Mouse (Mus musculus) lung, postnatal 0 days (tissue): ENCODE results near the gene Ankrd6. TPM values are rescaled to one million over a fixed set of nuclear protein-coding genes. Genes with fewer than 3 reads are reported as not detected.

ENCODE experiments used
- ATAC-seq: fragments of 200-750 bp; cut with Nextera tagmentation; 2 replicates; pipeline ENCODE4 v1.8.0; 2017; ENCODE audit warnings: moderate library complexity
- DNase-seq: peaks from one replicate; pipeline ENCODE4 v3.0.0-alpha.2; 2016; ENCODE audit warnings: low spot score
- H3K27ac ChIP-seq: fragments of 300-500 bp; sonication (generic); 2 replicates; pipeline ENCODE4 v1.5.1; 2014; ENCODE audit warnings: antibody characterized with exemption, mild to moderate bottlenecking, low read length, mixed read lengths
- H3K27me3 ChIP-seq: fragments of 300-500 bp; sonication (generic); replicated peaks from 2 replicates; pipeline ENCODE4 v1.6.1; 2014; ENCODE audit warnings: low read length, mixed read lengths; ENCODE audit not compliant: insufficient read depth
- H3K36me3 ChIP-seq: fragments of 300-500 bp; sonication (generic); 2 replicates; pipeline ENCODE4 v1.6.1; 2014; ENCODE audit warnings: low read length, mixed read lengths; ENCODE audit not compliant: insufficient read depth
- H3K4me1 ChIP-seq: fragments of 300-500 bp; sonication (generic); 2 replicates; pipeline ENCODE4 v1.6.1; 2014; ENCODE audit warnings: antibody characterized with exemption, low read depth, low read length, mixed read lengths; ENCODE audit not compliant: insufficient read depth
- H3K4me2 ChIP-seq: fragments of 300-500 bp; sonication (generic); replicated peaks from 2 replicates; pipeline ENCODE4 v1.6.1; 2014; ENCODE audit warnings: low read depth, mild to moderate bottlenecking, low read length, moderate library complexity, mixed read lengths
- H3K4me3 ChIP-seq: fragments of 300-500 bp; sonication (generic); 2 replicates; pipeline ENCODE4 v1.5.1; 2014; ENCODE audit warnings: low read depth, low read length
- H3K9ac ChIP-seq: fragments of 300-500 bp; sonication (generic); replicated peaks from 2 replicates; pipeline ENCODE4 v1.6.1; 2014; ENCODE audit warnings: low read depth, mild to moderate bottlenecking
- H3K9me3 ChIP-seq: fragments of 300-500 bp; sonication (generic); 2 replicates; pipeline ENCODE4 v1.6.1; 2016; ENCODE audit warnings: low read length, mixed read lengths
- CTCF ChIP-seq: IDR thresholded peaks from 2 replicates; pipeline ENCODE4 v1.5.1; 2016; ENCODE audit warnings: antibody characterized with exemption, mild to moderate bottlenecking
- EP300 ChIP-seq: IDR thresholded peaks from 2 replicates; pipeline ENCODE4 v1.6.1; 2016; ENCODE audit warnings: antibody characterized with exemption, mild to moderate bottlenecking, control low read depth
- WGBS: fragments of 180-500 bp; shearing (Covaris S2); extraction: QIAGEN DNeasy Blood & Tissue Kit; methylation state at CpG from one replicate; pipeline ENCODE4 v1.1.7; 2014; 5-methylcytosine and 5-hydroxymethylcytosine counted together
- polyA plus RNA-seq: library from polyadenylated mRNA; unstranded; fragments of >200 nt; fragmentation: Nextera tagmentation; extraction: Ambion mirVana; gene quantifications from 2 replicates; pipeline ENCODE4 v1.2.1, GENCODE M21; 2015

The Ankrd6 gene
- polyA plus RNA-seq, 1 experiment from 2014 or later, result 1.2 TPM

DNA sequence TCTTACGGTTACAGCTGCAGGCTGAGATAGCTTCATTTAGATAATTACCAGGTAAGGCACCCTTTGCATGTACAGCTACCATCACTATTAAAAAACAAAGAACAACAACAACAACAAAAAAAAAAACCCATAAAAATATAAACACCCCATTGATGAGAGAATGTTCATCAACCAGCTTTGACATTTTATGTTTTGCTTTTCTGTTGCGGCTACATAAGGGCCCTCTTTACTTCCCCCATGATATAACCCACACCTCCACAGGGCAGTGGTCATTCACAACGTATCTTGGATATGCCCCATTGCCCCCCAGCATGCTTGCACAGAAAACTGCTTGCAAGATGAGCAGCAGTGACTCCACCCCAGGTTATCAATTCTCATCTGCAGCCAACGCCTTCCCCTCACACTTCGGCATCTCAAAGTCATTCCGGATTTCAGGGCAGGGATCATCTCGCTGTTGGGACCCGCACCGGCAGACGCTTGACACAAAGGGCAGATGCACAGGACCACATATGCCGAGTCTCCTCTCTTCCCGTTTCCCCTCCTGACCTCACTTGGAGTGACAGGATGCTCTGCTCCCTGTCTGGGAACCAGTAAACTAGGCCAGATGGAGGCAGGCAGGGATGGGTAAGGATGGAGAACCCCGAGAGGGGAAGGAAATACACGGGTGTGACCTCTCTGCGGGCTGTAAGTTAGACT, 87.7 kb downstream of the Ankrd6 start:
- no peaks in the 10 kb centered on the region for H3K9me3 ChIP-seq
- H3K36me3 ChIP-seq, result no peaks in the 10 kb centered on the region
- WGBS, result 40% methylated on average over 15 of the region's 15 CpGs
- no peak overlapping the region for H3K4me2 ChIP-seq
- H3K4me1 ChIP-seq, result no peaks in the 10 kb centered on the region
- no peak overlapping the region for H3K4me3 ChIP-seq
- ATAC-seq (no peak), DNase-seq (no peak)
- H3K27me3 ChIP-seq, result no peaks in the 10 kb centered on the region
- H3K27ac ChIP-seq, result no peak overlapping the region
- TF ChIP-seq EP300 (no peak), CTCF (no peak)
- H3K9ac ChIP-seq, result no peak overlapping the region

DNA sequence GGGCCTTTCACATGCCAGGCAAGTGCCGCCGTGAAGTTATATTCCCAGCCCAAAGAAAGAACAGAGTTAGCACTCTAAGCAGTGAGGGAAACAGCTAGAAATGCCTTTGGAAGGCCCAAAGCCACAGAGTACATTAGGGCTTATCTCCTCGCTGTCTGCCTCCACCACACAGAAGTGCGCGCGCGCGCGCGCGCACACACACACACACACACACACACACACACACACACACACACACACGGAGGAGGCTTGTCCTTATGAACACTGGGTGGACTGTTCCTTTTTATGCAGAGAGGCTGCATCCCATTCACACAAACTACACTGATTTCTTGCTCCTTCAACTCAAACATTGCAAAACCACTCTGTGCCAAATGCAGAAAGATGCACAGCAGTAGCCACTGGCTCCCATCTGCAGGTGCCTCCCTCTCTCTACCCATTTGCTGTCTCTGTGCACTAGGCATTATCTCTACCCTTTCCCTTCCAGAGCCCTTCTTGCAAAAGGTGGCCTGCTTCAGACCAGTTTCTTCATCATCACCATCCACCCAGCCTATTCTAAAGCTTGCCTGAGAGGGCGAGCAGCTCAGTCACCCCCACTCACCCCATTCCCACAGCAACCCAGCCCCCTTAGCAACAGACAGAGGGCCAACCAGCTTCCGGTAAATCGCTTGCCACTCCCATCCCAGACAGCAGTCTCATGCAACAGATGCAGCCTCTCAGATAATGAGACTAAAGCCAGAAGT, 88.5 kb downstream of the Ankrd6 start:
- Histone ChIP-seq H3K4me3 (no peak overlapping the region), H3K9me3 (no peaks in the 10 kb centered on the region), H3K4me1 (no peaks in the 10 kb centered on the region), H3K9ac (no peak overlapping the region), H3K4me2 (no peak overlapping the region), H3K36me3 (no peaks in the 10 kb centered on the region), H3K27me3 (no peaks in the 10 kb centered on the region), H3K27ac (no peak overlapping the region)
- no peak for ATAC-seq
- DNase-seq, result no peak
- no peak for TF ChIP-seq EP300
- no peak for TF ChIP-seq CTCF
- WGBS, result 65% methylated on average over 15 of the region's 15 CpGs

DNA sequence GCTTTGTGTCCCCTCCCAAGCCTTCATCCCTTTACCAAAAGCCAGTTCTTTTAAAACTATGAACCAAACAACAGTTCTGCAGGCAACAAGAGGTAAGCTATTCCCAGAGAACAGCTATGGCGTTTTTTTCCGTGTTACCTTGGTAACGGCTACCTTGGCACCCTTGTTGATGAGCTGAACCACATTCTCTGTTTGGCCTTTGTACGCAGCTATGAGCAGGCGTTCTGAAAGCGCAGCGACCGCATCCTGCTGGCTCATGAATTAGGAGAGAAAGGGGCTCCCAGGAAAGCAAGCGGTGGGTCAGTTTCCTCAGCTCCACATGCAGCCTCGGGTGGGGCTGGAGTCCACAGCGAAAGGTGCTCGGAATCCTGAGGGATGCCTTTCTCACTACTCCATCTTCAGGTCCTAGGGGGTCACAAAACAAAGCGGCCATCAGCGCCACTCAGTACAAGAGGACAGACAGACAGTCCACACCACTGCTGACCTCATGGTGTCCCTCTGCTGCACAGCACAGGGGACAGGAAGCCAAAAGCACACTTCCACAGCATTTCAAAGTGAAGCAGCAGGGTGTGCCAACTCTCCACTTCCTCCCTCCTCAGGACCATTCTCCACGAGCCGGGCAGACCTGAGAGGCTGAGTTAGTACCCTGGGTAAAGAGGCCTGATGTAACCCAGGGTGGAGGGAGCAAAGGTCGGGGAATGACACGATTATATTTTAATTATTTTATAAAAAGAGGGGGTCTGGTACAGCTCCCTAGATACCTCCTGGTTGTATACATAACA, 90.3 kb downstream of the Ankrd6 start:
- no peak for ATAC-seq
- Histone ChIP-seq H3K27ac (no peak overlapping the region), H3K4me1 (no peaks in the 10 kb centered on the region), H3K4me2 (no peak overlapping the region), H3K9ac (no peak overlapping the region), H3K9me3 (no peaks in the 10 kb centered on the region), H3K4me3 (no peak overlapping the region), H3K36me3 (no peaks in the 10 kb centered on the region), H3K27me3 (no peaks in the 10 kb centered on the region)
- WGBS, result 69% methylated on average over 18 of the region's 18 CpGs
- no peak for DNase-seq
- TF ChIP-seq EP300, result no peak
- no peak for TF ChIP-seq CTCF

DNA sequence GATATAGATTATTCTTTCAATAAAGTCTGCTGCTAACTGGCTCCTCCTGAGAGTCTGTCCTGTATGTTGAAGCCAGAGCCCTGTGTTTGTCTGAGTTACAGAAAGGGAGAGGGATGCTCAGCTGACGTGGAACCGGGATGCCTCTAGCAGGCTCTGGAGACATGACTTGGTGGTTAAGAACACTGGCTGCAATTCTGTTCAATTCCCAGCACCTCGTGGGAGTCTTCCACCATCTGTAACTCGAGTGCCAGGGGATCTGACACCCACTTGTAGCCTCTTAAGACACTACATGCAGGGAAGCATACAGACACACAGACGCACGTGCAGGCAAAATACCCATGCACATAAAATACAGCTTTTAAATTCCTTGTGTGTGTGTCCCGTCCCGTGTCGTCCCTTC, 95.1 kb downstream of the Ankrd6 start:
- TF ChIP-seq EP300 (no peak), CTCF (no peak)
- Histone ChIP-seq H3K4me1 (no peaks in the 10 kb centered on the region), H3K4me2 (no peak overlapping the region), H3K4me3 (no peak overlapping the region), H3K36me3 (no peaks in the 10 kb centered on the region), H3K27me3 (no peaks in the 10 kb centered on the region), H3K9me3 (no peaks in the 10 kb centered on the region), H3K9ac (no peak overlapping the region), H3K27ac (no peak overlapping the region)
- WGBS, result 53% methylated on average over 9 of the region's 9 CpGs
- no peak for DNase-seq
- no peak for ATAC-seq

DNA sequence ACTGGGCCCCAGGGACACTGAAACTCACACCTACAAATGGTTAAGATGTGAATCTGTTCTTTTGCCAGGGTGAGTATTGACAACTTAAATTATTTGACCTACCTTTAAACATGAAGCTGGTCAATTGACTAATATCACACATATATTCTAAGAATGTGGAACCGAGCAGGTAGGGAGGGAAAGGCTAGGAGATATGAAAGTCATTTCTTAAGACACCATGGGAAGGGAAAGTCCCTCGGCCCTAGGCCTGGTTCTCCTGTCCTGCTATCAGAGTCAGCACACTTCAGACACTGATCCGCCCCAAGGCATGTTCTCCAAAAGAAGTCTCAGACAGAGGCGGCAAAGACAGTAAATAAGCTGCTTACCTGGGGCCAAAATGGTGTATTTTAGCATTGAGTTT, 95.7 kb downstream of the Ankrd6 start:
- Histone ChIP-seq H3K4me1 (no peaks in the 10 kb centered on the region), H3K4me2 (no peak overlapping the region), H3K9me3 (no peaks in the 10 kb centered on the region), H3K9ac (no peak overlapping the region), H3K4me3 (no peak overlapping the region), H3K27ac (no peak overlapping the region), H3K27me3 (no peaks in the 10 kb centered on the region), H3K36me3 (no peaks in the 10 kb centered on the region)
- DNase-seq (no peak), ATAC-seq (no peak)
- 85% methylated on average over 4 of the region's 4 CpGs for WGBS
- no peak for TF ChIP-seq CTCF
- TF ChIP-seq EP300, result no peak

DNA sequence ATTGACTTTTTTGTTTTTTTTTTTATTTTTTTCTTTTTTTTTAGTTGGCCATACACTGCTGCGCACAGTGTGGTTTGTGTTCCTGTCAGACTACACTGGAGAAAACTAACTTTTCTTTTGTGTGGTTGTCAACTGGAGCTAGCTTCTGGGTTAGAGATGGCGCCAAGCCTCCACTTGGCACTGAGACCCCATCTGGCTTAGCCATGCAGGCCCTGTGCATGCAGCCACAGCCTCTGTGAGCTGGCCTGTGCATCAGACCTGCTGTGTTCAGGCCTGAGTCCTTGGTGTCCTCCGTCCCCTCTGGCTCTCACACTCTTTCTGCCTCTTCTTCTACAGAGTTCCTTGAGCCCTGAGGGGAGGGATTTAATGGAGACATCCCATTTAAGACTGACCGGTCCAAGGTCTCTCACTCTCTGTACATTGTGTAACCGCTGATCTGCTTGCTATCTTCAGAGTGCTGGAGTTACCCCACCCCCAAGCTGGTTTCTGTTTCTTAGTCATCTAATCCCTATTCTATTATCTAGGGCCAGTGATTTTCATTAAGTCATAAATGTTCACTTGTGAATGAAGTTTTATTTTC, 96.9 kb downstream of the Ankrd6 start:
- Histone ChIP-seq H3K4me3 (no peak overlapping the region), H3K36me3 (no peaks in the 10 kb centered on the region), H3K27ac (no peak overlapping the region), H3K9ac (no peak overlapping the region), H3K27me3 (no peaks in the 10 kb centered on the region), H3K4me2 (no peak overlapping the region), H3K9me3 (no peaks in the 10 kb centered on the region), H3K4me1 (no peaks in the 10 kb centered on the region)
- no peak for TF ChIP-seq CTCF
- no peak for TF ChIP-seq EP300
- ATAC-seq, result no peak
- WGBS, result 90% methylated on average over 5 of the region's 5 CpGs
- DNase-seq, result no peak
